ENCODE assay signal across 15 mouse cellular contexts in the genomic region with DNA sequence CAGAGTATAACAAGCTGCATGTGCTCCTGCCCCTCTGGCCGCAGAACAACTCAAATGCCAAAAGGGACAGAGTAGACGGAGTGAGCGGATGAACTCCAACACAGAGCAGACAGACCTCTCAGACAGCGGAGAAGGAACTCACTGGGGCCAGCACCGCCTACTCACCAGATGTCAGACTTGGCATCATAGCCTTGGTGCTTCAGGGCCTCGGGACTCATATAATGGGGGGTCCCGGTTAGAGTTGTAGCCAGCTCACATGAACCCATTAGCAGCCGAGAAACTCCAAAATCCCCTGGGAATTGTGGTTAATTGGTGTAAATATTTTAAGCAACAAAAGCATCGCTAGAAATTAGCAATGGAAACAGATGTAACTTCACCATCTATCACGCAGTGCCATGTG.
DNase-seq lines count a peak whose midpoint lies in the region; ATAC-seq and TF ChIP-seq lines count a peak whose summit lies in the region.
"Had no signal": no experiment of that assay in that cellular context is flagged by ENCODE, and none has a peak within 500 bp of the region (broad histone marks: within the 10 kb centered on the region; RNA-seq: fewer than 3 reads in every experiment).

No protein-coding gene starts in this region.

- TF ChIP-seq CTCF in midbrain, postnatal 0 days (IDR thresholded peaks at IDR 0.05), result no peak

- 53% methylated on average over 10 of the region's 10 CpGs for WGBS in hindbrain, embryonic 13.5 days
- 71% methylated on average over 10 of the region's 10 CpGs for WGBS in hindbrain, embryonic 11.5 days
- WGBS in midbrain, postnatal 0 days, result 62% methylated on average over 10 of the region's 10 CpGs
- 63% methylated on average over 10 of the region's 10 CpGs for WGBS in midbrain, embryonic 16.5 days
- WGBS in heart, embryonic 11.5 days (ENCODE audit: insufficient replicate concordance), result 76% methylated on average over 10 of the region's 10 CpGs

- no peaks in the 10 kb centered on the region for H3K9me3 ChIP-seq in hindbrain, embryonic 13.5 days
- H3K9me3 ChIP-seq in hindbrain, embryonic 11.5 days (ENCODE audit: control insufficient read depth, low read length), result no peaks in the 10 kb centered on the region
- H3K9me3 ChIP-seq in midbrain, postnatal 0 days (ENCODE audit: low read length), result no peaks in the 10 kb centered on the region
- no peaks in the 10 kb centered on the region for H3K9me3 ChIP-seq in midbrain, embryonic 16.5 days (replicated peaks; ENCODE audit: control insufficient read depth, low read length, poor library complexity, severe bottlenecking)
- no peaks in the 10 kb centered on the region for H3K9me3 ChIP-seq in heart, embryonic 11.5 days (replicated peaks; ENCODE audit: control insufficient read depth, low read length)
- H3K9me3 ChIP-seq: limb, embryonic 12.5 days had no signal

- no peak overlapping the region for H3K4me3 ChIP-seq in hindbrain, embryonic 13.5 days
- no peak overlapping the region for H3K4me3 ChIP-seq in hindbrain, embryonic 11.5 days (ENCODE audit: low read depth, low read length)
- H3K4me3 ChIP-seq in midbrain, postnatal 0 days (ENCODE audit: low read depth, low read length), result no peak overlapping the region
- H3K4me3 ChIP-seq in midbrain, embryonic 16.5 days (ENCODE audit: low read depth, low read length), result no peak overlapping the region
- H3K4me3 ChIP-seq in heart, embryonic 11.5 days (ENCODE audit: low read depth, low read length), result no peak overlapping the region
- H3K4me3 ChIP-seq: erythroblast, embryonic 14.5 days; layer of hippocampus, adult 2 months; left cerebral cortex, adult 2 months; limb, embryonic 12.5 days; liver, embryonic 13.5 days had no signal

- peak; percentile 49; the same call in 1 of the 2 replicates for ATAC-seq in hindbrain, embryonic 13.5 days (ENCODE audit: low FRiP score)
- no peak for ATAC-seq in hindbrain, embryonic 11.5 days (ENCODE audit: low FRiP score)
- ATAC-seq in midbrain, postnatal 0 days (ENCODE audit: low FRiP score), result no peak
- no peak for ATAC-seq in midbrain, embryonic 16.5 days
- ATAC-seq in heart, embryonic 11.5 days (replicated peaks; ENCODE audit: insufficient number of reproducible peaks, low FRiP score, low TSS enrichment), result no peak

- peak overlapping the region; percentile 60; the same call in 1 of the 2 replicates for H3K27ac ChIP-seq in hindbrain, embryonic 13.5 days
- no peak overlapping the region for H3K27ac ChIP-seq in hindbrain, embryonic 11.5 days (ENCODE audit: low read depth, low read length)
- H3K27ac ChIP-seq in midbrain, postnatal 0 days (ENCODE audit: low read depth, low read length), result no peak overlapping the region
- no peak overlapping the region for H3K27ac ChIP-seq in midbrain, embryonic 16.5 days (ENCODE audit: low read length)
- no peak overlapping the region for H3K27ac ChIP-seq in heart, embryonic 11.5 days (ENCODE audit: low read depth, low read length)
- H3K27ac ChIP-seq: layer of hippocampus, adult 2 months; left cerebral cortex, adult 2 months; limb, embryonic 12.5 days; liver, embryonic 13.5 days had no signal

- peaks cover 23% of the 10 kb centered on the region for H3K4me1 ChIP-seq in hindbrain, embryonic 13.5 days (replicated peaks)
- H3K4me1 ChIP-seq in hindbrain, embryonic 11.5 days (replicated peaks; ENCODE audit: control insufficient read depth, insufficient read depth, low read length), result no peaks in the 10 kb centered on the region
- no peaks in the 10 kb centered on the region for H3K4me1 ChIP-seq in midbrain, postnatal 0 days (ENCODE audit: insufficient read depth, low read length)
- peaks cover 9% of the 10 kb centered on the region for H3K4me1 ChIP-seq in midbrain, embryonic 16.5 days (ENCODE audit: control insufficient read depth, insufficient read depth, low read length)
- no peaks in the 10 kb centered on the region for H3K4me1 ChIP-seq in heart, embryonic 11.5 days (ENCODE audit: control insufficient read depth, insufficient read depth, low read length)
- H3K4me1 ChIP-seq: limb, embryonic 12.5 days; liver, embryonic 13.5 days had no signal

- no peaks in the 10 kb centered on the region for H3K27me3 ChIP-seq in hindbrain, embryonic 13.5 days
- H3K27me3 ChIP-seq in hindbrain, embryonic 11.5 days (ENCODE audit: control insufficient read depth, insufficient read depth, low read length), result no peaks in the 10 kb centered on the region
- H3K27me3 ChIP-seq in midbrain, postnatal 0 days (ENCODE audit: insufficient read depth, low read length), result no peaks in the 10 kb centered on the region
- H3K27me3 ChIP-seq in midbrain, embryonic 16.5 days (ENCODE audit: control insufficient read depth, insufficient read depth, low read depth, low read length), result no peaks in the 10 kb centered on the region
- no peaks in the 10 kb centered on the region for H3K27me3 ChIP-seq in heart, embryonic 11.5 days (ENCODE audit: control insufficient read depth, insufficient read depth, low read length)
- H3K27me3 ChIP-seq: limb, embryonic 12.5 days; liver, embryonic 13.5 days had no signal

- no peak for DNase-seq in hindbrain, embryonic 11.5 days (ENCODE audit: low spot score)
- DNase-seq in midbrain, postnatal 0 days (ENCODE audit: low spot score), result peak; percentile 61
- DNase-seq in mesoderm, embryonic 11.5 days (ENCODE audit: low read depth, low spot score), result peak; percentile 3
- peak; percentile 1 for DNase-seq in skeletal muscle tissue, adult 2 months (ENCODE audit: low read depth, low spot score)
- DNase-seq: gastrocnemius, postnatal 25 days; heart, postnatal 14 days; liver, embryonic 13.5 days; thymus, postnatal 25 days had no signal

- H3K9ac ChIP-seq in hindbrain, embryonic 13.5 days, result no peak overlapping the region
- H3K9ac ChIP-seq in hindbrain, embryonic 11.5 days (ENCODE audit: low read depth, low read length), result no peak overlapping the region
- no peak overlapping the region for H3K9ac ChIP-seq in midbrain, postnatal 0 days (replicated peaks; ENCODE audit: low read length, poor library complexity, severe bottlenecking)
- no peak overlapping the region for H3K9ac ChIP-seq in midbrain, embryonic 16.5 days (ENCODE audit: low read depth, low read length)
- no peak overlapping the region for H3K9ac ChIP-seq in heart, embryonic 11.5 days (ENCODE audit: low read depth, low read length)
- H3K9ac ChIP-seq: limb, embryonic 12.5 days; liver, embryonic 13.5 days had no signal

- no peak overlapping the region for H3K4me2 ChIP-seq in hindbrain, embryonic 13.5 days
- no peak overlapping the region for H3K4me2 ChIP-seq in hindbrain, embryonic 11.5 days (replicated peaks; ENCODE audit: low read depth, low read length)
- no peak overlapping the region for H3K4me2 ChIP-seq in midbrain, postnatal 0 days (ENCODE audit: low read depth, low read length, poor library complexity, severe bottlenecking)
- no peak overlapping the region for H3K4me2 ChIP-seq in midbrain, embryonic 16.5 days (ENCODE audit: low read length)
- no peak overlapping the region for H3K4me2 ChIP-seq in heart, embryonic 11.5 days
- H3K4me2 ChIP-seq: limb, embryonic 12.5 days; liver, embryonic 13.5 days had no signal

- H3K36me3 ChIP-seq in hindbrain, embryonic 13.5 days, result no peaks in the 10 kb centered on the region
- H3K36me3 ChIP-seq in hindbrain, embryonic 11.5 days (ENCODE audit: control insufficient read depth, insufficient read depth, low read length), result no peaks in the 10 kb centered on the region
- H3K36me3 ChIP-seq in midbrain, postnatal 0 days (ENCODE audit: insufficient read depth, low read length), result no peaks in the 10 kb centered on the region
- no peaks in the 10 kb centered on the region for H3K36me3 ChIP-seq in midbrain, embryonic 16.5 days (ENCODE audit: control insufficient read depth, insufficient read depth, low read length)
- H3K36me3 ChIP-seq in heart, embryonic 11.5 days (ENCODE audit: control insufficient read depth, insufficient read depth, low read length), result no peaks in the 10 kb centered on the region
- H3K36me3 ChIP-seq: limb, embryonic 12.5 days; liver, embryonic 13.5 days had no signal
